Mouse (Mus musculus) heart, postnatal 25 days (tissue): ENCODE results near the gene Toporsl. TPM values are rescaled to one million over a fixed set of nuclear protein-coding genes. Genes with fewer than 3 reads are reported as not detected.

ENCODE experiments used
- DNase-seq: peaks from one replicate; pipeline ENCODE4 v3.0.0; 2022; ENCODE audit warnings: low spot score
- intact Hi-C: fragments of 180-260 bp; cut with DNase I; formaldehyde crosslinking; loops from one replicate; pipeline ENCODE4 v1.15.1; 2025
- total RNA-seq, 2 experiments: library from RNA; stranded (reverse); gene quantifications; 2 replicates each; pipeline ENCODE4 v1.2.3; 2021

Toporsl gene
- total RNA-seq = not detected

DNA sequence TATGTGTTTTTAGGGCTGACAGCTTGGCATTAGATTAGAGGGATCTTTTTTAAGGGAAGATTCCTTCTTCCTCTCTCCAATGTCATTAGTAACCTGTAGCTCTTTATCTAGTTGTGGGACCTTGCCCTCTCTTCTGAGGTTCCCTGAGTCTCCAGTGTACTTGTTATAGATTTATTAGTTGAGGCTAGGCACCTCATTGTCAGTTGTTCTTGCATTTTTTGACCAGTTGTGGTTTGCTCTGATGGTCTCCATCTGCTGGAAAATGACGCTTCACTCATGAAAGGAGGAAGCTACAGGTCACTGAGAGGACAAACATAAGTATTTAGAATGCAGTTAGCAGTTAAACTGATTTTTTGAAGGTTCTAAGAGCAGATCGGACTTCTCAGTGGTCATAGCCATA is at the start of gene Toporsl:
TSS of gene Toporsl (plus strand) at position 348 of the 400 bp plus-strand sequence.
- no peak for DNase-seq
- intact Hi-C loops = no loop called here

DNA sequence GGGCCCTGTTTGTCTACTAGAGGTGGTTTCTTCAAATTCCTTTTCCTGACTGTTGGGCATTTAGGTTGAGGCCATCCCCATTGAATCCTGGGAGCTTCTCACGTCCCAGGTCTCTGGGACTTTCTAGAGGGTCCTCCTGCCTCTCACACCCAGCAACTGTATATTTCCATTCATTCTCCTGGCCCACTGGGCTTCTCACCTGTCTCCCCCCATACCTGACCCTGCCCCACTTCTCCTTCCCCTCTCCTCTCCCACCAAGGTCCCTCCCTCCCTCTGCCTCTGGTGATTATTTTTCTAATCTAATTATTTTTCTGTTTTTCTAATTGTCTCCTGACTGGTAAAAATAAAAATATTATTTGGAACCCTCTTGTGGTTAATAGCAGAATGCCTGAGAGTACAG is 38.4 kb upstream of the Toporsl start:
- intact Hi-C loops = no loop called here

DNA sequence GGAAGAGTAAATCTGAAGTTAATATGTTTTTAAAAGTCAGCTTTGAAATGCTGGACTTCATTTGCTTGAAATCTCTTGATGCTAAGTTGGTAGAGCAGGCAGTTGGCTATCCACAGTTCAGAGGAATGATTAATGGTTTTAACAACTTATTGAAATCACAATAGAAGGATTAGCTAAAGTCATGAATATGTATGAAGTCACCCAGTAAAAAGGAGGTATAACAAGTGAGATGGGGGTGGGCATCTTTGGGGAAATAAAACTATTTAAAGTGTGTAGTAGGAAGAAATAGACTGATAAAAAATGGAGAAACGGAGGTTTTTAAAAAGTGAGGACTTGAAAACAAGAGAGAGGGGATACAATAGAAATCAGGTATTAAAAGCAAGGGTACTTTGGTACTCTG is 38.0 kb upstream of the Toporsl start:
- DNase-seq = no peak
- intact Hi-C loops = no loop called here

More for the DNA sequence above, 38.4 kb upstream of the Toporsl start:
- DNase-seq = no peak

DNA sequence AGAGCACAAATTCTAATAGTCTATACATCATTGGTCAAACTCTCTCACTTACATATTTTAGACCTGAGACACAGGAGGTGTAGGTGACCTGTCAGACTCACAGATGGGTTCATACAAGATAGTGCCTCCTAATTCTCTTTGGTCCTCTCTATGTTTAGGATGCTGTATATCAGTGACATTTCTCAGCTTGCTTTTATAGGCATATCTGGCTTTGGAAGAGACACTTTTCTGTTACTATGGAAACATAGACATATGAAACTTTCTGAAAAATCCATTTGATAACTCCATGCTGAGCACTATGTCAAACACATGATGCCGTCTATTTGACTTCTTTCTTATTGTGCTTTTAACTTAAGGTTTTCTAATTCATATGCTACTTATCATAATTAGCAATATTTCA is 32.2 kb upstream of the Toporsl start:
- DNase-seq = no peak
- intact Hi-C loops = no loop called here

DNA sequence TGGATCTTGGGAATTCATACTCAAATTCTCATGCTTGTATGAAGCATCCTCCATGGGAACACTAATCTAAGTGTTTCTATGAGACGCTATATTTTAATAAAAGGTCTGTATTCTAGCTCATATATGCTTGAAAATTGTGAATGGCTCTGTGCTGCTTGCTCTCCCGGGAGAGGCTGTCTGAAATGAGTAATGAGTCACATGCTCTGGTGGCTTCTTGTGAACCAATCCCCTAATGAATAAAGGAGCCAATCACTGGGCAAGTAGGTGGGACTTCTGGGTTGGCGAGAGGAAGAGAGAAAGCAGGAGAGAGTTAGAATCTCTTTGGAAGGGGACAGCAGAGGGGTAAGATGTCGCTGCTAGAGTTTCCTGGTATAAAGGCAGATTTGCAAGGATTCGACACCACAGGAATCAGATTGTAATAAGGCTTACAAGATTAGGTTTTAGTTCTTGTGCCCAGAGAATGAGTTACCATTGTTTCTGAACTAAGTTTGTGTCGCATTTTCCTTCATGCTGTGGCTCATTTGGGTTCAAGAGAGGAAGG is 9.8 kb upstream of the Toporsl start:
- intact Hi-C loops = no loop called here
- no peak for DNase-seq

DNA sequence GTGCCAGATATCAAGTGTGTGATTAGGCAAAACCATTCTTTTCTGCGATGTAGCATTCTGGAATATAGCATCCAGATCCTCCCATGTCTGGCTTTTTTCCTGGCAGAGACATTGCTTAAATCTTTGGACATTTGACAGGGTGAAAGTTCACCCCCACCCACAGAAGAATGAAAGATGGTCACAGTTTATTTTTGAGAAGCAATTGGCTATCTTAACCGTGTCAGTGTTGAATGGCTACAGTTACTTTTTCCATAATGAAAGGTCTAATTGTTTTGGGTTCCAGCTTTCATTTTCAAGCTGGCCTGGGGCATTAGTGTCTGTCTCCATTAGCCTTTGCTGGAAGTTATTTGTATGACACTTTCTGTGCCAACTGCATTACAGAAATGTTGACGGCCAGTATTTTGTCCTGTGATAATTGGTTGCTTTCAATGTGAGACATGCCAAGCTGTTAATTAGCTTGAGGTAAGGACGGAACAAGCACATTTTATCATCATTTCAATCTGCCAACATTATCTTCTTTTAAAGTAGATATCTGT is 2.2 kb upstream of the Toporsl start:
- DNase-seq = no peak
- intact Hi-C loops = no loop called here

DNA sequence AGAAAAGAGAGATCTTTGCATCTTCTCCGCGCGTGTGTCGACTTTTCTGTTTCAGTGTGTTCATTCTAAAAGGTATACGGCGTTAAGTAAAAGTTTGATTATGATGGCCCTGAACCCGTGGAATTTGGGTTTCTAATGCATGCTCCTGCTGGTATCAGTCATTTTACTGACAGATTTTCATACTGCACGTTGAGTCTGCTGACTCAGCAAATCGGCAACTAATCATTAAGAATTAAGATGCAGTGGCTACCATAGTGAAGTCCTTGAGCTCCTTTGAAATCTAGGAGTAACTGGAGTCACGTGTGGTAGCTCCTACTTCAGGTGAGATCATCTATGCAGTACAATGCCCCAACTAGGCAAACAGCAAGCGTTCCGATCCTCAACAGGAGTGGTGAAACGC is 1.4 kb upstream of the Toporsl start:
- intact Hi-C loops = no loop called here

DNA sequence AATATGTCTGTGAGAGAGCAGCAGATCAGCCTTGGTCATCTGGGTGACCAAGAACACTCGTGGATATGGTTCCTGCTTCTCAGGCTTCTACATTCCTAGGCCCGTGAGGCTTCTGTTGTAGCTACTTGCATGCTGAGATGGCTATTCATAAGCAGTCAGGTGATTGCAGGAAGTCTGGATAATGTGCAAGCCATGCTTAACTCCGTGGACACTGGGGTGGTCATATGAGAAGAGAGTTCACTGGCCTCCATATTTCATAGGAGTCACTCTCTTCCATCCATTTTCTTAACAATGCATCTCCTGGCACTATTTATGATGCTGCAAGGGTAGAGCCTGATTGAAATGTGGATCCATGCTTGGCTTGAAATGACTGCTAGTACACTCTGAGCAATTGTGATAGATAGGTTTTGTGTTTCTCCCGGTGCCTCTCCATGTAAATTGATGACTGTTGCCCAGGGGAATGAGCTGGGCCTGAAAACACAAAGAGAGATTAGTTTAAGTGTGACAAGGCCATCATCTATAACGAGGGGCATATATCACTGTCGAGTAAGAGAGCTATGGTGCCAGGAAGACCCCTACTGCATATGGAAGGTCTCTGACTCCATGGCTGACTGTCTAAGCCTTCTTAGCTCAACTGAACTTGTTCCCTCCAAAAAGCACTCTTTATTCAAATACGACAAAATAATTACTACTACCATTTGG is 2.3 kb downstream of the Toporsl start:
- DNase-seq = no peak
- intact Hi-C loops = no loop called here

More for the DNA sequence above, 1.4 kb upstream of the Toporsl start:
- no peak for DNase-seq

DNA sequence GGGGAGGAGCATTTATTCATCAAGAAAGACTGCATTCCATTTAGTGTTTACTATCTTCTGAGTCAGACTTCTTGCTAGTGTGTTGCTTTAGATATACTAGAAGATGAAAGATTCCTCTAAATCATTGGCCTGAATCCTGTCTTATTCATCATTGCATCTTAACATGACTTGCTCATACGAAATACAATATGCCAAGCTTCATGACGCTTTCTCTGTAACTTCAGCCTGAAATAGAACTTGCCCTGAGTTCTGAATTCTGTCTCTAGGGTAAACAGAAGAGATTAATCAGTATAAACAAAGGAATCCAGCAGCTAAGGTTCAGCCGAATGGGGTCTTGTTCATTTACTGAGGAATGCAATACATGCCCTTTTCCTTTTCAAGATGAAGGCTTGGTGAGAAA is 10.8 kb downstream of the Toporsl start:
- no peak for DNase-seq
- intact Hi-C loops = no loop called here

DNA sequence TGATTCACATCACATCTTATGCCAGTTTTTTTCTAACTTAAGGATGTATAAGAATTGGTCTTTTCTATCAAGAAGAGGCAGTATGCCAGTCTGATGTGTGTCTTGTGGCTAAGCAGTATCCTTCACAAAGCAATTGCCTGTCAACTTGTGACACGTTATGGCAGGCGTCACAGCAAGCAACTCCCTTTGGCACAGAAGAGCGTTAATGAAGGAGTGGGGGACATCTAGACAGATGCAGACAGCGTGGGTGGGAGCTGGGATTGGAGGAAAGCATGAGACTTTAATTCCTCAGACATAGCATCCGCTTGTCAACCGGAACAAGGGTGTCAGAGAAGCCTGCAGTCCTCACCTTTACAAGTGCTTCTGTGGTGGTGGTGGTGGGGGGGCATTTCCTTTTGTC is 38.9 kb downstream of the Toporsl start:
- intact Hi-C loops = no loop called here

DNA sequence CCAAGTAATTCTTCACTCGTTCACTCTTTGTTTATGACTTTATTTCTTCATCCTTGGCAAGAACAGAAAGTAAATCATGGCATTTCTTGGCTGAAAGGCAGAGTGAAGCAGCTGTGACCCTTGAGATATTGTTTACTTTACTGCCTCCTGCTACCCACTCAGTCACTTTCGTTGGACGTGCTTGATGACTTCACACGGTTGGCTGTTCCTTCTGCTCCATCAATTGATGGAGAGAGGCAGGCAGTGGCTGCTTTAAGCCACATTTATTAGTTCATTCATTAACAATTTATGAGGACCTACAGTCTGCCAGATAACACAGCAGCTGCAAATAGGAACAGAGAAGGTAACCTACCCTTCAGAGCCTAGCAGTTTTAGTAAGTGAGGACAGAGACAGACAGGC is 51.7 kb downstream of the Toporsl start:
- intact Hi-C loops = no loop called here
- DNase-seq = no peak

More for the DNA sequence above, 38.9 kb downstream of the Toporsl start:
- DNase-seq = no peak

DNA sequence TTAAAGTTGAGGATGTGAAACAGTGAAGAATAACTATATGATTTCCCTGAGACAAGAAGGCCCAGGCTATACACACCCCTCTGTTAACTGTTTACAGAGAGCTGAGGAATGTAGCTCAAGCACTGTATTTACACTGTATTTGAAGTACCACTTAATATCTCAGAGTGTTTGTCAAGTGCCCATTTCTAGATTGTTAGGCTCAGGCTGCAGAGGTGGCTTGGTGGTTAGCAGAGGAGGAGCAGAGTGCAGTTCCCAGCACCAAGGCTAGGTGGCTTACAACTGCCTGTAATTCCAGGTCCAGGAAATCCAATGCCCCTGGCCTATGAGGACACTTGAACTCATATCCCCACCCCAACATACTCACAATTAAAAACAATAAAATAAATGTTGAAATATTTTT is 63.6 kb downstream of the Toporsl start:
- no peak for DNase-seq
- intact Hi-C loops = no loop called here

DNA sequence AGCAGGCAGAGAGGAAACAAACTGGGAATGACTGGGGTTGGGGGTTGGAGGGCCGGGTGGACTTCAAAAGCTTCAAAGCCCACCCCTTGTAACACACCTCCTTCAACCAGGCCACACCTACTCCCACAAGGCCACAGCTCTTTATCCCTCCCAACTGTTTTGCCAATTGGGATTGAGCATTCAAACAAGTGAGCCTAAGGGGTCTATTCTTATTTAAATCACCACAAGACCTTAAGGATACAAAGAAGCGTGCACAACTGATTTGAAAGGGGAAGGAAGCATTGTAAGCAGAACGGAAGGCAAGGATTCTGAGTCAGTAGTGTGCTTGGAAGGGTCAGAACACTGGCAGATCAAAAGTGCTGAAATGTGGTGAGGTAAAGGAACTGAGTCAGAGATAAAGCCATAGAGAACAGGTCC is 64.6 kb downstream of the Toporsl start:
- DNase-seq = no peak
- intact Hi-C loops = no loop called here

DNA sequence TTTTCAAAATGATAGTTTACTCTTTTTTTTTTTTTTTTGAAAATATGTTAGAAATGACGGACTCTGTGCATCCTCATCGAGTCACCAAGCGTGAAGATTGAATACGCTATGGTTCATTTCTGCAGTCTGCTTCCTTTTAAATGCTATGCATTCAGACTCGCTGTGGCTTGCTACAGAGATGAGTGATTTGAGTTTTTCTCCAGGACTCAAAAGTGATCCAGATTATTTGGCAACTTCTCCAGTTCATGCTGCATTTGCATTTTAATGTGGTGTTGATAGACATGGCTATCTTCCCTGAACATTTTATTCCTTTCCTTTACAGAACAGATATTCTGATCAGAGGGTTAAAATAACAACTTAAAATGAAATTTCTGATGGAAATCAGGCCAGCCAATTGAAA is 65.2 kb downstream of the Toporsl start:
- no peak for DNase-seq
- intact Hi-C loops = no loop called here

Other genes with a start within 250 kb of the Toporsl start
- 1 to 10 TPM; 3.1 to 4.5 TPM for gene Smc2, start 157.0 kb upstream of the Toporsl start, total RNA-seq
- gene Vma21-ps, start 99.0 kb upstream of the Toporsl start, total RNA-seq = not detected
- gene Olfr275, start 218.3 kb downstream of the Toporsl start, total RNA-seq = not detected